Mouse (Mus musculus): ENCODE measurements around the gene Scarf1. TPM values are rescaled to one million over a fixed set of nuclear protein-coding genes. Genes with fewer than 3 reads are reported as not detected.

Gene Scarf1
- polyA plus RNA-seq, 1 experiment: 13.3 TPM

- WGBS: 22% methylated on average over 12 of the region's 12 CpGs
- peak; percentile 94 for DNase-seq
- TF ChIP-seq CTCF (conservative IDR thresholded peaks at IDR 0.05; ENCODE audit: insufficient read depth, insufficient read length, low read depth, low read length) (peak; percentile 99), POLR2A (IDR thresholded peaks at IDR 0.05; ENCODE audit: low read depth, low read length) (no peak)
- no peaks in the 10 kb centered on the region for H3K27me3 ChIP-seq (replicated peaks; ENCODE audit: control insufficient read depth, insufficient read depth, low read length)
- peaks cover 7% of the 10 kb centered on the region for H3K4me1 ChIP-seq (ENCODE audit: control insufficient read depth, insufficient read depth, low read length)
- no peaks in the 10 kb centered on the region; the same call in 1 of the 2 replicates for H3K36me3 ChIP-seq (ENCODE audit: control insufficient read depth, insufficient read depth, low read length)
- H3K27ac ChIP-seq (ENCODE audit: insufficient read depth, low read depth, low read length): peak overlapping the region; percentile 12
- H3K4me3 ChIP-seq (ENCODE audit: insufficient read depth, low read depth, low read length): no peak overlapping the region
Measured at GRCm38 (mm10) chr11:75572854-75573650, 59.7 kb downstream of the Scarf1 start.

- Histone ChIP-seq H3K27ac (ENCODE audit: insufficient read depth, low read depth, low read length) (no peak overlapping the region), H3K4me3 (ENCODE audit: insufficient read depth, low read depth, low read length) (no peak overlapping the region), H3K36me3 (ENCODE audit: control insufficient read depth, insufficient read depth, low read length) (no peaks in the 10 kb centered on the region; the same call in 1 of the 2 replicates), H3K27me3 (replicated peaks; ENCODE audit: control insufficient read depth, insufficient read depth, low read length) (no peaks in the 10 kb centered on the region), H3K4me1 (ENCODE audit: control insufficient read depth, insufficient read depth, low read length) (no peaks in the 10 kb centered on the region; the same call in 1 of the 2 replicates)
- no peak for DNase-seq
- no peak for TF ChIP-seq POLR2A (IDR thresholded peaks at IDR 0.05; ENCODE audit: low read depth, low read length)
- no peak for TF ChIP-seq CTCF (conservative IDR thresholded peaks at IDR 0.05; ENCODE audit: insufficient read depth, insufficient read length, low read depth, low read length)
- 92% methylated on average over 5 of the region's 5 CpGs for WGBS
Measured at GRCm38 (mm10) chr11:75574378-75575123, 61.2 kb downstream of the Scarf1 start.

GRCm38 (mm10) chr11:75575560-75576123, 62.3 kb downstream of the Scarf1 start:
- WGBS: 75% methylated on average over 9 of the region's 9 CpGs
- H3K27me3 ChIP-seq (replicated peaks; ENCODE audit: control insufficient read depth, insufficient read depth, low read length): no peaks in the 10 kb centered on the region
- no peaks in the 10 kb centered on the region for H3K36me3 ChIP-seq (ENCODE audit: control insufficient read depth, insufficient read depth, low read length)
- no peak for TF ChIP-seq CTCF (conservative IDR thresholded peaks at IDR 0.05; ENCODE audit: insufficient read depth, insufficient read length, low read depth, low read length)
- H3K4me3 ChIP-seq (ENCODE audit: insufficient read depth, low read depth, low read length): no peak overlapping the region
- no peak overlapping the region for H3K27ac ChIP-seq (ENCODE audit: insufficient read depth, low read depth, low read length)
- DNase-seq: no peak
- H3K4me1 ChIP-seq (ENCODE audit: control insufficient read depth, insufficient read depth, low read length): no peaks in the 10 kb centered on the region; the same call in 1 of the 2 replicates

Other genes starting within 250 kb of the Scarf1 start
- 17.0 and 21.3 TPM in 2 replicates for gene Rpa1, start 165.2 kb upstream of the Scarf1 start, polyA plus RNA-seq (2012; rRNA removed)
- gene Smyd4, start 165.1 kb upstream of the Scarf1 start, polyA plus RNA-seq (2012; rRNA removed): 7.1 and 7.2 TPM in 2 replicates
- 17.2 and 29.9 TPM in 2 replicates for gene Serpinf1, start 90.8 kb upstream of the Scarf1 start, polyA plus RNA-seq (2012; rRNA removed)
- 126 and 141 TPM in 2 replicates for gene Serpinf2, start 73.9 kb upstream of the Scarf1 start, polyA plus RNA-seq (2012; rRNA removed)
- gene Wdr81, start 58.8 kb upstream of the Scarf1 start, polyA plus RNA-seq (2012; rRNA removed): 17.7 and 21.0 TPM in 2 replicates
- 14.2 and 14.6 TPM in 2 replicates for gene Tlcd2, start 51.8 kb upstream of the Scarf1 start, polyA plus RNA-seq (2012; rRNA removed)
- gene Prpf8, start 26.7 kb upstream of the Scarf1 start, polyA plus RNA-seq (2012; rRNA removed): 88.0 and 92.7 TPM in 2 replicates
- 19.3 and 19.8 TPM in 2 replicates for gene Rilp, start 3.4 kb upstream of the Scarf1 start, polyA plus RNA-seq (2012; rRNA removed)
- gene Slc43a2, start 18.2 kb downstream of the Scarf1 start, polyA plus RNA-seq (2012; rRNA removed): 148 and 174 TPM in 2 replicates
- 43.8 and 60.3 TPM in 2 replicates for gene Pitpna, start 74.6 kb downstream of the Scarf1 start, polyA plus RNA-seq (2012; rRNA removed)
- gene Inpp5k, start 117.4 kb downstream of the Scarf1 start, polyA plus RNA-seq (2012; rRNA removed): 69.1 and 71.5 TPM in 2 replicates
- gene Myo1c, start 137.0 kb downstream of the Scarf1 start, polyA plus RNA-seq (2012; rRNA removed): 88.9 and 99.7 TPM in 2 replicates
- gene Crk, start 165.7 kb downstream of the Scarf1 start, polyA plus RNA-seq (2012; rRNA removed): 48.4 and 62.4 TPM in 2 replicates
- 194 and 274 TPM in 2 replicates for gene Ywhae, start 219.3 kb downstream of the Scarf1 start, polyA plus RNA-seq (2012; rRNA removed)

All from kidney, adult 2 months (tissue).